Mouse (Mus musculus) midbrain, embryonic 16.5 days (tissue): ENCODE measurements around the gene Crocc2. TPM values are rescaled to one million over a fixed set of nuclear protein-coding genes. Genes with fewer than 3 reads are reported as not detected.

Experiments used
- ATAC-seq: fragments of 200-750 bp; cut with Nextera tagmentation; 2 replicates; pipeline ENCODE4 v1.8.0; 2017; ENCODE audit warnings: moderate TSS enrichment
- H3K27ac ChIP-seq: fragments of 300-500 bp; sonication (generic); 2 replicates; pipeline ENCODE4 v1.5.1; 2014; ENCODE audit warnings: mild to moderate bottlenecking, low read length, mixed read lengths
- H3K27me3 ChIP-seq: fragments of 300-500 bp; sonication (generic); 2 replicates; pipeline ENCODE4 v1.6.1; 2014; ENCODE audit warnings: low read depth, low read length, mixed read lengths; ENCODE audit not compliant: control insufficient read depth, insufficient read depth
- H3K36me3 ChIP-seq: fragments of 300-500 bp; sonication (generic); 2 replicates; pipeline ENCODE4 v1.6.1; 2014; ENCODE audit warnings: mild to moderate bottlenecking, low read length, moderate library complexity, mixed read lengths; ENCODE audit not compliant: control insufficient read depth, insufficient read depth
- H3K4me1 ChIP-seq: fragments of 300-500 bp; sonication (generic); 2 replicates; pipeline ENCODE4 v1.6.1; 2014; ENCODE audit warnings: mild to moderate bottlenecking, low read length, mixed read lengths; ENCODE audit not compliant: control insufficient read depth, insufficient read depth
- H3K4me2 ChIP-seq: fragments of 300-500 bp; sonication (generic); 2 replicates; pipeline ENCODE4 v1.6.1; 2014; ENCODE audit warnings: mild to moderate bottlenecking, low read length, mixed read lengths
- H3K4me3 ChIP-seq: fragments of 300-500 bp; sonication (generic); 2 replicates; pipeline ENCODE4 v1.5.1; 2014; ENCODE audit warnings: low read depth, mild to moderate bottlenecking, low read length, moderate library complexity, mixed read lengths
- H3K9ac ChIP-seq: fragments of 300-500 bp; sonication (generic); 2 replicates; pipeline ENCODE4 v1.6.1; 2014; ENCODE audit warnings: low read depth, low read length, mixed read lengths
- H3K9me3 ChIP-seq: fragments of 300-500 bp; sonication (generic); replicated peaks from 2 replicates; pipeline ENCODE4 v1.6.1; 2014; ENCODE audit warnings: mild to moderate bottlenecking, low read length, mixed read lengths; ENCODE audit not compliant: control insufficient read depth, poor library complexity, severe bottlenecking
- WGBS: fragments of 180-500 bp; shearing (Covaris S2); extraction: QIAGEN DNeasy Blood & Tissue Kit; methylation state at CpG from one replicate; pipeline ENCODE4 v1.1.7; 2014; 5-methylcytosine and 5-hydroxymethylcytosine counted together
- polyA plus RNA-seq: library from polyadenylated mRNA; unstranded; fragments of >200 nt; fragmentation: Nextera tagmentation; extraction: Ambion mirVana; gene quantifications from 2 replicates; pipeline ENCODE4 v1.2.1, GENCODE M21; 2015

Crocc2 gene
- polyA plus RNA-seq, 1 experiment from 2014 or later = 0.74 TPM

GRCm38 (mm10) chr1:93235576-93236544 lies 67.3 kb downstream of the Crocc2 start, which contains the start of gene Sned1:
TSS of gene Sned1 (plus strand) at chr1:93235841.
- H3K4me3 ChIP-seq = peak within 1 kb of the TSS; percentile 54
- no peaks in the 10 kb centered on the region for H3K9me3 ChIP-seq
- H3K4me1 ChIP-seq = peaks cover 9% of the 10 kb centered on the region; the same call in 1 of the 2 replicates
- peak; percentile 90 for ATAC-seq
- under 1% methylated on average over 90 of the region's 100 CpGs for WGBS
- H3K27me3 ChIP-seq = peaks cover 17% of the 10 kb centered on the region
- no peak within 1 kb of the TSS for H3K27ac ChIP-seq
- peak within 1 kb of the TSS; percentile 54 for H3K9ac ChIP-seq
- H3K36me3 ChIP-seq = no peaks in the 10 kb centered on the region
- H3K4me2 ChIP-seq = peak within 1 kb of the TSS; percentile 79

DNA sequence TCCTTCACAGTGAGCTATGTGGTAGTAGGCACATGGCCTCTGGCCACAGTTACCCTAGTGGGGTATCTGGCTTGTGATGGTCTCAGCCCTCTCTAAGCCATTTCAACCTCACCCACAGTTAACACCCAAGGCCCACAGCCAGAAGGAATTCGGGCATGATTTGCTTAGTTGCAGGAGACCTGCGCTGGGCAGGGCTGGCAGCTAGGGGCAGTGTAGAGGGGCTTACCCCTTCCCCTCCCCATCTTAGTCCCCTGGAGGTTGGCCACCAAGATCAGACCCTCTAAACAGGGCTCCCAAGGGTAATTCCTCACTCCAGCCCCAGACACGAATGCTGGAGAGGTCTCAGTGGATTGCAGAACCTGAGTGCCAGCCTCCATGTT lies 68.0 kb downstream of the Crocc2 start:
- Histone ChIP-seq H3K9me3 (no peaks in the 10 kb centered on the region), H3K27me3 (peaks cover 17% of the 10 kb centered on the region), H3K27ac (no peak overlapping the region), H3K4me3 (peak overlapping the region; percentile 54), H3K9ac (peak overlapping the region; percentile 54), H3K36me3 (no peaks in the 10 kb centered on the region), H3K4me1 (peaks cover 9% of the 10 kb centered on the region; the same call in 1 of the 2 replicates), H3K4me2 (peak overlapping the region; percentile 79)
- WGBS = 9% methylated on average over 3 of the region's 3 CpGs
- ATAC-seq = peak; percentile 49; the same call in 1 of the 2 replicates

DNA sequence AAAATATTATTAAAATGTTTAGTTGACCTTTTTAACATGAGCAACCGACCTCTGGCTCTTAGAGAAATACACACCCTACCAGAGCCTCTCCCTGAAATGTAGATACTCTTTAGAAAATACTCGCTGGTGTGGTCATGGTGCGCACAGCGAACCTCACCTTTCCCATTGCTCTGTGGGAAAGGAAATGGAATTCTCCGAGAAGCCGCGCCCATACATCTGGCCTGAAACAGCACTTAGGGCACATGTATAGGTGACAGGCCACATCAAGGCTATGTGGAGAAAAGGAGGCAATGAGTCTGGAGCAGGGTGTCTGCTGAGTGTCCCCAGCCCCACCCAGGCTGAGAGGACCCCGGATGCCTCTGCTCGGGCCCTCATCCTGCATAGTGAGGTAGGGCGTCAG lies 69.2 kb downstream of the Crocc2 start:
- Histone ChIP-seq H3K27ac (no peak overlapping the region), H3K4me3 (no peak overlapping the region)
- WGBS = 90% methylated on average over 10 of the region's 10 CpGs

DNA sequence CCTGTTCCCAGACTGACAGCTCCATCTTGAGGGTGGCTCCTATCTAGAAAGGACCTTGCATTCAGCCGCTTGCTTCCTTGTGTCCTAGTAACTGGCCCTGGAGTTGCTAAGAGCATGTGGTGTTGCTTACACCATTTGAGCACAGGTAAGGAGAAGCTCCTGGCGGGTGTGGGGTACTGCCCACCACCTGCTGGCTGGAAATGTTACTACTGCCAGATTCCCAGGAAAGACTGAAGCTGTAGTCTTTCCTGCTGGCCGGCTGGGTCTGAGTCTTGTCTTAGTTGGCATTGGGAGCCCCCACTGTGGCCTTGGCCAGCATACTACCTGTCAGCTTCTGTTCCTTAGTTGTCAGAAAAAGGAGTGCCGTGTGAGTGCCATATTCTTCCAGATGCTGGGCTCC lies 69.7 kb downstream of the Crocc2 start:
- Histone ChIP-seq H3K27me3 (peaks cover 17% of the 10 kb centered on the region), H3K9me3 (no peaks in the 10 kb centered on the region), H3K36me3 (no peaks in the 10 kb centered on the region), H3K4me1 (peaks cover 9% of the 10 kb centered on the region; the same call in 1 of the 2 replicates), H3K4me2 (no peak overlapping the region), H3K27ac (no peak overlapping the region), H3K4me3 (no peak overlapping the region), H3K9ac (no peak overlapping the region)
- 56% methylated on average over 4 of the region's 4 CpGs for WGBS
- ATAC-seq = no peak

More for the DNA sequence above, 69.2 kb downstream of the Crocc2 start:
- ATAC-seq = no peak
- peaks cover 9% of the 10 kb centered on the region; the same call in 1 of the 2 replicates for H3K4me1 ChIP-seq
- H3K4me2 ChIP-seq = no peak overlapping the region
- no peaks in the 10 kb centered on the region for H3K36me3 ChIP-seq
- H3K9me3 ChIP-seq = no peaks in the 10 kb centered on the region
- no peak overlapping the region for H3K9ac ChIP-seq
- peaks cover 17% of the 10 kb centered on the region for H3K27me3 ChIP-seq

DNA sequence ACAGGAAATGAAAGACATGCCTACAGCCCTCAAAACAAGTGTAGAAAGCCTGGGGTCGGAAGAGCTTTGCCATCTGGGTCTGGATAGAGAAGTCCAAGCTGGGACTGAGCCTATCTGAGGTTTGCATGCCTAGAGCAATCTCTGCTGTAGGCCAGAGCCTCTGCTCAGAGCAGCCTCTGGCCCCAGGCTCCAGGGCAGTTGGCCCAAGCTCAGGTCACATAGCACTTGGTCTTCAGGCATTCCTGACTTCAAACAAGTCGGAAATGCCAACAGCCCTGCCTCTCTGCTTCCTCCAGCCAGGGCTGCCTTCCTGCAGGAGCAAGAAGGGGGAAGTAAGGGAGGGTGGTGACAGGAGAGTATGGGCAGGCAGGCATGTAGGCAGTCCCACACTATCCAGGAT lies 77.4 kb downstream of the Crocc2 start:
- H3K4me3 ChIP-seq = no peak overlapping the region
- no peak for ATAC-seq
- H3K4me1 ChIP-seq = no peaks in the 10 kb centered on the region
- no peak overlapping the region for H3K4me2 ChIP-seq
- no peaks in the 10 kb centered on the region for H3K9me3 ChIP-seq
- no peaks in the 10 kb centered on the region for H3K27me3 ChIP-seq
- WGBS = 74% methylated on average over 2 of the region's 2 CpGs
- no peak overlapping the region for H3K9ac ChIP-seq
- no peak overlapping the region for H3K27ac ChIP-seq
- H3K36me3 ChIP-seq = no peaks in the 10 kb centered on the region

GRCm38 (mm10) chr1:93252586-93252985 lies 84.1 kb downstream of the Crocc2 start:
- H3K36me3 ChIP-seq = no peaks in the 10 kb centered on the region

DNA sequence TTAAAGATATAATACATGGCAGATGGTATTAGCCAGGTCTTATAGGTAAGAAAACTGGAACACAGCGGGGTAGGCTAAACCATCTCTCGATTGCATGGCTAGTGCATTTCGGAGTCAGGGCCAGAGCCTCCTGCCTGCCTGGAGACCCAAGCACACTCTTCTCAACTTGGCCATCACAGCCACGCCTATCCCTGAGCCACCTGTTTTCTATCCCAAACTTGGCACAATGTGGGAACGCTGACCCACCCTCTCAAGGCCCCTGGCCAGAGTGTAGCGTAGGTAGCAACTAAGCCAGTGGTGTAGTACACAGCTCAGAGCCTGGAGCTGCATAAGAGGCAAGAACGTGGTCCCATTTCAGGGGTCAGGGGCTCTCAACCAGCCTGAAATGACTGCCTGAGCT lies 87.2 kb downstream of the Crocc2 start:
- no peak overlapping the region for H3K4me2 ChIP-seq
- H3K27ac ChIP-seq = no peak overlapping the region
- 93% methylated on average over 7 of the region's 7 CpGs for WGBS
- no peaks in the 10 kb centered on the region for H3K36me3 ChIP-seq
- no peaks in the 10 kb centered on the region for H3K27me3 ChIP-seq
- H3K9me3 ChIP-seq = no peaks in the 10 kb centered on the region
- H3K4me1 ChIP-seq = no peaks in the 10 kb centered on the region
- H3K9ac ChIP-seq = no peak overlapping the region
- no peak overlapping the region for H3K4me3 ChIP-seq
- no peak for ATAC-seq

More at GRCm38 (mm10) chr1:93252586-93252985, 84.1 kb downstream of the Crocc2 start:
- no peak overlapping the region for H3K4me3 ChIP-seq
- no peaks in the 10 kb centered on the region for H3K27me3 ChIP-seq
- no peak overlapping the region for H3K4me2 ChIP-seq
- 58% methylated on average over 2 of the region's 2 CpGs for WGBS
- H3K27ac ChIP-seq = no peak overlapping the region
- no peaks in the 10 kb centered on the region for H3K9me3 ChIP-seq
- H3K4me1 ChIP-seq = no peaks in the 10 kb centered on the region
- no peak for ATAC-seq
- H3K9ac ChIP-seq = no peak overlapping the region

DNA sequence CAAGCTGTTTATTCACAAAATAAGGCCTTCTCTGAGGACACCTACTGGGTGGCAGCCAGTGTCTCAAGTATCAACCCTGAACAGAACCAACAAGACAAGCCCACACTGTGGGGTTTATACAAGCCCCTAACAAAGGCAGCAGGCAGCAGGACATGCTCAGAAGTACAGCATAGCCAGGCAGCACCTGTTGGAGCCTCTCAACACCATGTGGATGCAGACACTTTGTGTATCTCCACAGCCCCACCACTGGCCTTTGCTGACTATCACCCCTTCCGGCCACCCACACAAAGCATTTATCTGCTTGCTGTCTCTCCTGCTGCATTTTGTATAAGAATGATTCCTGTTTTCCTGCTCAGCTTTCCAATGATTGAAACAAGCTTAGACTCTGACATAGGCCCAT lies 89.0 kb downstream of the Crocc2 start:
- H3K4me3 ChIP-seq = no peak overlapping the region
- no peak overlapping the region for H3K27ac ChIP-seq
- H3K9ac ChIP-seq = no peak overlapping the region
- H3K9me3 ChIP-seq = no peaks in the 10 kb centered on the region
- no peaks in the 10 kb centered on the region for H3K36me3 ChIP-seq
- no peak overlapping the region for H3K4me2 ChIP-seq
- ATAC-seq = no peak
- 80% methylated on average over 1 of the region's 1 CpGs for WGBS
- H3K27me3 ChIP-seq = no peaks in the 10 kb centered on the region
- H3K4me1 ChIP-seq = no peaks in the 10 kb centered on the region

GRCm38 (mm10) chr1:93267207-93267606 lies 98.7 kb downstream of the Crocc2 start:
- H3K9me3 ChIP-seq = no peaks in the 10 kb centered on the region
- ATAC-seq = no peak
- 62% methylated on average over 3 of the region's 3 CpGs for WGBS
- no peak overlapping the region for H3K9ac ChIP-seq
- H3K27ac ChIP-seq = no peak overlapping the region
- no peak overlapping the region for H3K4me2 ChIP-seq
- H3K4me1 ChIP-seq = no peaks in the 10 kb centered on the region
- no peaks in the 10 kb centered on the region for H3K36me3 ChIP-seq
- H3K4me3 ChIP-seq = no peak overlapping the region
- H3K27me3 ChIP-seq = 0 out of 2 replicates have a peak, but pooled peaks cover 2% of the 10 kb centered on the region
